Mouse (Mus musculus): ENCODE results near the gene Anks3. TPM values are rescaled to one million over a fixed set of nuclear protein-coding genes. Genes with fewer than 3 reads are reported as not detected.
A peak's percentile ranks its signal among the peaks of the same experiment; 100 is the strongest.

Gene Anks3
- polyA plus RNA-seq, 1 experiment from 2014 or later = 21.6 TPM

DNA sequence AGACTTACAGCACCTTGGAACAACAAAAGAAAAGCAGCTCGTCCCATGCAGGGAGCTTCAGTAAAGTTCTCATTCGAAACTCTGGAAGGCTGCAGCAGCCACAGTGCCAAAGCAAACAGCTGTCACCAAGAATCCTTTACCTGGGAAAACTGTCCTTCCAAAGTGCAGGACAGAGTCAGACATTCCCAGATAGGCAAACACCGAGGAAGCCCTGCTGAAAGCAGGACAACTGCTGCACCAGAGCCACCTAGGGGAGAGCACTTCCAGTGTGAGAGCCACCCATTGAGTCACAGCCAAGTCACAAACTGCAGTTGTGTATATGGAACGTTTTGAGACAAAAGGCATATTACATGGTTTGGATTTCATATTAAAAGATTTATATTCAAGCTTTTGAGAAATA lies 18.6 kb downstream of the Anks3 start:
- H3K4me3 ChIP-seq (ENCODE audit: low read depth, low read length) = no peak overlapping the region
- H3K36me3 ChIP-seq (ENCODE audit: control insufficient read depth, insufficient read depth, low read length) = peaks cover 41% of the 10 kb centered on the region
- WGBS = 64% methylated on average over 4 of the region's 4 CpGs

DNA sequence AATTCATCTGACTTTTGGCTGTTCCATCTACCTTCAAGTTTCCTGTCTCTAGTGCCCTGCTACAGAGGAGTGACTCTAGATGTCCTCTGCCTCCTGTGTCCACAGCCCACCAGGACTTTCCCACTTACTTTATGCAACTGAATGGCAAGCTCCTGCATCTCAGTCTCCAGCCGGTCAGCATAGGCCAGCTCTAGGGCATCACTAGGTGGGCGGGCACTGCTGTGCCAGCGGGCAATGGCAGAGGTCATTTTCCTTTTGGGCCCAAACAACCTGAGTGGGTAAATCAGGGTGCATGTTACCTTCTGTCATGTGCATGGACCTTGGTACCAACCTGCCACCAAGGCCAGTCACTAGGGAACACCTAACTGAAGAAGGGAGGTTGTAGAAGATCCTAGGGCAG lies 20.6 kb downstream of the Anks3 start:
- Histone ChIP-seq H3K4me2 (replicated peaks; ENCODE audit: low read depth) (no peak overlapping the region), H3K27me3 (ENCODE audit: control insufficient read depth, insufficient read depth, low read length) (no peaks in the 10 kb centered on the region), H3K36me3 (ENCODE audit: control insufficient read depth, insufficient read depth, low read length) (peaks cover 35% of the 10 kb centered on the region), H3K9me3 (ENCODE audit: control insufficient read depth, low read length) (no peaks in the 10 kb centered on the region), H3K27ac (replicated peaks) (no peak overlapping the region), H3K9ac (ENCODE audit: low read length) (no peak overlapping the region), H3K4me3 (ENCODE audit: low read depth, low read length) (no peak overlapping the region), H3K4me1 (replicated peaks; ENCODE audit: control insufficient read depth, insufficient read depth) (peaks cover 6% of the 10 kb centered on the region; the same call in 1 of the 2 replicates)
- 88% methylated on average over 3 of the region's 3 CpGs for WGBS
- no peak for ATAC-seq (ENCODE audit: low FRiP score, low TSS enrichment)
- TF ChIP-seq CTCF (IDR thresholded peaks at IDR 0.05; ENCODE audit: low read depth) (no peak), EP300 (optimal IDR thresholded peaks at IDR 0.05) (no peak)
- no peak for DNase-seq (ENCODE audit: low spot score)

More for the DNA sequence above, 18.6 kb downstream of the Anks3 start:
- no peak for DNase-seq (ENCODE audit: low spot score)
- H3K4me2 ChIP-seq (replicated peaks; ENCODE audit: low read depth) = no peak overlapping the region
- no peak for ATAC-seq (ENCODE audit: low FRiP score, low TSS enrichment)
- no peak for TF ChIP-seq CTCF (IDR thresholded peaks at IDR 0.05; ENCODE audit: low read depth)
- H3K9ac ChIP-seq (ENCODE audit: low read length) = no peak overlapping the region
- no peaks in the 10 kb centered on the region for H3K4me1 ChIP-seq (replicated peaks; ENCODE audit: control insufficient read depth, insufficient read depth)
- H3K9me3 ChIP-seq (ENCODE audit: control insufficient read depth, low read length) = no peaks in the 10 kb centered on the region
- H3K27me3 ChIP-seq (ENCODE audit: control insufficient read depth, insufficient read depth, low read length) = no peaks in the 10 kb centered on the region
- no peak overlapping the region for H3K27ac ChIP-seq (replicated peaks)

DNA sequence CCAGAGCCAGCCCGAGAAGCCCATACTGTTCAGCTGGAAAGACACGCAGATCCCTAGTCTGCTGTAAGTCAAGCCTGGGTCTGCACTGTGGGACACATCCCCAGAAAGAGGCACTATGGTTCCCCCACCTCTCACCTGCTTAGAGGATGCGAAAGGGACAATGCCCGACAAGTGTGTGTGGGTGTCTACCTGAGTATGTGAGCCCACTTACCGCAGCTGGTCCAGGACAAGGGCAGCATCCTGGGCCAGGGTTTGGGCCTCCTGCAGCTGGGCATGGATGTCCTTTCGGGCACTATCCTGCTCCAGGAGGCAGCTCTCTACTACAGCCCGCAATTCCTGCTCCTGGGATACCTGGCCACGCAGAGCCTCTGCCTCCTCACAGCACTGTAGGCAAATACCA lies 21.1 kb downstream of the Anks3 start:
- no peak for ATAC-seq (ENCODE audit: low FRiP score, low TSS enrichment)
- Histone ChIP-seq H3K27ac (replicated peaks) (no peak overlapping the region), H3K4me3 (ENCODE audit: low read depth, low read length) (no peak overlapping the region), H3K4me2 (replicated peaks; ENCODE audit: low read depth) (no peak overlapping the region), H3K9me3 (ENCODE audit: control insufficient read depth, low read length) (no peaks in the 10 kb centered on the region), H3K36me3 (ENCODE audit: control insufficient read depth, insufficient read depth, low read length) (peaks cover 31% of the 10 kb centered on the region), H3K27me3 (ENCODE audit: control insufficient read depth, insufficient read depth, low read length) (no peaks in the 10 kb centered on the region), H3K4me1 (replicated peaks; ENCODE audit: control insufficient read depth, insufficient read depth) (peaks cover 6% of the 10 kb centered on the region; the same call in 1 of the 2 replicates), H3K9ac (ENCODE audit: low read length) (no peak overlapping the region)
- WGBS = 93% methylated on average over 8 of the region's 8 CpGs
- TF ChIP-seq EP300 (optimal IDR thresholded peaks at IDR 0.05) (no peak), CTCF (IDR thresholded peaks at IDR 0.05; ENCODE audit: low read depth) (no peak)
- no peak for DNase-seq (ENCODE audit: low spot score)

DNA sequence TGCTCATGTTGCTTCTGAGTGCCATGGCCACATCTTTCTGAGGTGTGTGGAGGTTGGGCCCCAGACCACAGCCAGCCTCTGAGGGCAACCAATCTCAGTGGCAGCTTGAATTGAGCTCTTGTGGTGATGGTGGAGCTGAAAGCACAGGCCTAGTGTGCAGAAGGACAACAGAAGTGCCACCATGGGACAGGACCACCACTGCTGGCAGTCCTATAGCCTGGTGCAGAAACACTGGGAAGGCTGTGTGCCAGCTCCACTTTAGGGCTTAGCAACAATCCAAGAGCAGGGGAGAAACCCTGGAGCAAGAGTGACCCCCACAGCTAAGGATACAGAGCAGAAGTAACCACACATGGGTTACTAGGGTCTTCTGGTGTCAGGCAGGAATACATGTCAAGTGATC lies 23.0 kb downstream of the Anks3 start:
- DNase-seq (ENCODE audit: low spot score) = no peak
- no peaks in the 10 kb centered on the region for H3K27me3 ChIP-seq (ENCODE audit: control insufficient read depth, insufficient read depth, low read length)
- no peak overlapping the region for H3K4me2 ChIP-seq (replicated peaks; ENCODE audit: low read depth)
- H3K9me3 ChIP-seq (ENCODE audit: control insufficient read depth, low read length) = no peaks in the 10 kb centered on the region
- no peak overlapping the region for H3K9ac ChIP-seq (ENCODE audit: low read length)
- no peak overlapping the region for H3K4me3 ChIP-seq (ENCODE audit: low read depth, low read length)
- peaks cover 27% of the 10 kb centered on the region for H3K36me3 ChIP-seq (ENCODE audit: control insufficient read depth, insufficient read depth, low read length)
- H3K4me1 ChIP-seq (replicated peaks; ENCODE audit: control insufficient read depth, insufficient read depth) = peaks cover 8% of the 10 kb centered on the region; the same call in 1 of the 2 replicates
- TF ChIP-seq CTCF (IDR thresholded peaks at IDR 0.05; ENCODE audit: low read depth) (no peak), EP300 (optimal IDR thresholded peaks at IDR 0.05) (no peak)
- H3K27ac ChIP-seq (replicated peaks) = no peak overlapping the region
- no peak for ATAC-seq (ENCODE audit: low FRiP score, low TSS enrichment)

DNA sequence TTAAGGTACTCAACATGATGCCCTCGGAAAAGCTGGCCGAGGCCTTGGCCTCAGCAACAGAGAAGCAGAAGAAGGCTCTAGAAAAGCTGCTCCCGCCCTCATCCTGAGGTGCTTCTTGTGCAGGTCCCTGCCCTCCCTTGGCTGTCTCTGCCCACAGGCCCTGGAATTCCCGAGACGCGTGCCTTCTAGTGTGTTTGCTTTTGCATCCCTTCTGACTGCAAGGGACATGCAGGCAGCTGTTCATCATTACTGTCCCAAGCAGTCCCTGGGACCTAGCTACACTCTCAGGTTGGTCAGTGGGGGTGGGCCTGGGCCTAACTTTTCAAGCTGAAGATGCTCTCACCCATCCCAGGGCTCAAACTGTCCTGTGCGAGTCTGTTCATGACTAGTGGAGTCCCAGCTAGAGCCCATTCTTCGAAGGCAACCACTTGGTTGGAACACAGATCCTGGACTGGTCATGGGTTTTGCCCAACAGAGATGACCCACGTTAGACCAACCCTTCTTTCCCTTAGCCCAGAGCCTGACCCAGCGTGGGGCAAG lies 23.6 kb downstream of the Anks3 start:
- Histone ChIP-seq H3K9me3 (ENCODE audit: control insufficient read depth, low read length) (no peaks in the 10 kb centered on the region), H3K4me1 (replicated peaks; ENCODE audit: control insufficient read depth, insufficient read depth) (peaks cover 8% of the 10 kb centered on the region; the same call in 1 of the 2 replicates), H3K4me2 (replicated peaks; ENCODE audit: low read depth) (no peak overlapping the region), H3K27ac (replicated peaks) (no peak overlapping the region), H3K4me3 (ENCODE audit: low read depth, low read length) (no peak overlapping the region), H3K9ac (ENCODE audit: low read length) (peak overlapping the region; percentile 94; the same call in 1 of the 2 replicates), H3K36me3 (ENCODE audit: control insufficient read depth, insufficient read depth, low read length) (peaks cover 29% of the 10 kb centered on the region), H3K27me3 (ENCODE audit: control insufficient read depth, insufficient read depth, low read length) (no peaks in the 10 kb centered on the region)
- ATAC-seq (ENCODE audit: low FRiP score, low TSS enrichment) (no peak), DNase-seq (ENCODE audit: low spot score) (no peak)
- TF ChIP-seq CTCF (IDR thresholded peaks at IDR 0.05; ENCODE audit: low read depth) = no peak
- TF ChIP-seq EP300 (optimal IDR thresholded peaks at IDR 0.05) = no peak
- WGBS = 83% methylated on average over 10 of the region's 10 CpGs

DNA sequence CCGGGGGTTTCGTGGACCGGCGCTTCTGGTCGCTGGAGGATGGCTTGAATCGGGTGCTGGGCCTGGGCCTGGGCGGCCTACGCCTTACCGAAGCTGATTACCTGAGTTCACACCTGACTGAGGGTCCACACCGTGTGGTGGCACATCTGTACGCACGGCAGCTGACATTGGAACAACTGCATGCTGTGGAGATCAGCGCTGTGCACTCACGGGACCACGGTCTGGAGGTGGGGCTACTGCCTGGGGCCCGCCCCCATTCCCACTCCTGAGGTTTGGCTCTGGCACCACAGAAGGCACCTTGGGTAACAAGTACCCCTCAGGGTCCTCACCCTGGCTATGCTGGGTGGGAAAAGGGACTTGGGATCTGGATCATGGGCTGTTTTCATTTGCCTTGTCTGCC lies 24.6 kb downstream of the Anks3 start:
- no peaks in the 10 kb centered on the region for H3K27me3 ChIP-seq (ENCODE audit: control insufficient read depth, insufficient read depth, low read length)
- no peaks in the 10 kb centered on the region for H3K9me3 ChIP-seq (ENCODE audit: control insufficient read depth, low read length)
- peak overlapping the region; percentile 94 for H3K4me2 ChIP-seq (replicated peaks; ENCODE audit: low read depth)
- peak; percentile 62 for ATAC-seq (ENCODE audit: low FRiP score, low TSS enrichment)
- peaks cover 35% of the 10 kb centered on the region for H3K36me3 ChIP-seq (ENCODE audit: control insufficient read depth, insufficient read depth, low read length)
- H3K4me1 ChIP-seq (replicated peaks; ENCODE audit: control insufficient read depth, insufficient read depth) = peaks cover 8% of the 10 kb centered on the region; the same call in 1 of the 2 replicates
- peak overlapping the region; percentile 94 for H3K4me3 ChIP-seq (ENCODE audit: low read depth, low read length)
- WGBS = 1% methylated on average over 16 of the region's 16 CpGs
- H3K9ac ChIP-seq (ENCODE audit: low read length) = peak overlapping the region; percentile 94
- TF ChIP-seq EP300 (optimal IDR thresholded peaks at IDR 0.05) (no peak), CTCF (IDR thresholded peaks at IDR 0.05; ENCODE audit: low read depth) (no peak)
- peak; percentile 64 for DNase-seq (ENCODE audit: low spot score)
- peak overlapping the region; percentile 88 for H3K27ac ChIP-seq (replicated peaks)

All from stomach, postnatal 0 days (tissue).